Mouse (Mus musculus) heart, adult 18-20 months (tissue): ENCODE results near the gene Lin28b. TPM values are rescaled to one million over a fixed set of nuclear protein-coding genes. Genes with fewer than 3 reads are reported as not detected.

Experiments
- total RNA-seq, 2 experiments: library from RNA; stranded (reverse); gene quantifications; 2 replicates each; pipeline ENCODE4 v1.2.3; 2021

Lin28b gene
- total RNA-seq, 2 experiments from 2014 or later, result 0.05 to 0.08 TPM

Other genes with a start within 250 kb of the Lin28b start
- 10 to 100 TPM; 29.4 to 33.8 TPM for gene Bves, start 150.6 kb downstream of the Lin28b start, total RNA-seq
- gene Hace1, start 91.4 kb upstream of the Lin28b start, total RNA-seq, result 1 to 10 TPM; 5.6 to 9.8 TPM